Mouse (Mus musculus) c-Kit-positive CD71-negative TER-119-negative erythroid progenitor cells, embryonic 14.5 days (primary cell): ENCODE data around the gene Gm3633.
"Not testable (repeated sequence)": the region's sequence is repeated elsewhere in the genome, so short reads cannot be mapped to it uniquely, and the experiment has no call there.

ENCODE experiments used
- DNase-seq: peaks from one replicate; pipeline ENCODE4 v3.0.0-alpha.2; 2013; ENCODE audit warnings: low read depth

Gm3633 gene

DNA sequence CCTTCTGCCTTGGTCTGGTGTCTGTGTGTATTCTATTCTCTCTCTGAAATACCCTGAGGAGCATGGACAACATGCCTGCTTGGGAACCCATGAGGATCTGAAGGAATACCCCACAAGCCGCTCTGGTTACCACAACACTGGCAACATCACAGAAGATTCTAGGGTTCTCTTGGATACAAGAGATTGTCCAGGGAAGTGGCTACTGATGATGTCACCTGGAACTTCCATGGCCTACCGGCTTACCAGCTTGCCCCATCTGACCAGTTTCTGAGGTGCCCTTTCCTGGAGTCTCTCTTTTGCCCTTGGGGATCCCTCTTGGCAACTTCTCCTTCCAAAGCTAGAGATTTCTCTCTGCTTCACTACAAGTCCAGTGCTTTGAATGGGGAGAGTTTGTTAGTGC is at the start of gene Gm3633:
Gm3633 (minus strand) TSS at position 101 of the 400 bp plus-strand sequence.
- not testable (repeated sequence) for DNase-seq

DNA sequence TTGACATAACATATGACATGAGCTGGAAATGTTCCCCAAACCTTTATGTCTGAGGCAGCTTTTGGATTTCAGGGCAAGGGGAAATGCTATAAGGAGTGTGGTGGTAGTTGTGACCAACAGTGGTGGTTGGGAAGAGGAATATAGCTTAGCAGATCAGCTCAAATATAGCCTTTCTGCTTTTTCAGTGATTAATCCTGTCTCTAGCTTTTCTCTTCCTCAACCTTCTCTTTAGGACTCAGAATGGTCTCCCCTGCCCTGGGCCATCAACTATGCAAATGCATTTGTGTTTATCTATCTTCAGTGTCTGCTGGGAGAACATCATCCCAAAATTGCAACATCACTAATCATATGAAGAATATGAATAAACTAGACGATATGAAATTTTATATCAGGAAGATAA is 13.9 kb upstream of the Gm3633 start, which contains the start of gene Gm10378:
Gm10378 (plus strand) TSS at position 301 of the 400 bp plus-strand sequence.
- DNase-seq: not testable (repeated sequence)

DNA sequence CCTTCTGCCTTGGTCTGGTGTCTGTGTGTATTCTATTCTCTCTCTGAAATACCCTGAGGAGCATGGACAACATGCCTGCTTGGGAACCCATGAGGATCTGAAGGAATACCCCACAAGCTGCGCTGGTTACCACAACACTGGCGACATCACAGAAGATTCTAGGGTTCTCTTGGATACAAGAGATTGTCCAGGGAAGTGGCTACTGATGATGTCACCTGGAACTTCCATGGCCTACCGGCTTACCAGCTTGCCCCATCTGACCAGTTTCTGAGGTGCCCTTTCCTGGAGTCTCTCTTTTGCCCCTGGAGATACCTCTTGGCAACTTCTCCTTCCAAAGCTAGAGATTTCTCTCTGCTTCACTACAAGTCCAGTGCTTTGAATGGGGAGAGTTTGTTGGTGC is 41.9 kb downstream of the Gm3633 start, which contains the start of gene Gm17124:
Gm17124 (minus strand) TSS at position 101 of the 400 bp plus-strand sequence.
- not testable (repeated sequence) for DNase-seq
